Mouse (Mus musculus) liver, embryonic 13.5 days (tissue): ENCODE measurements at regions not wholly inside any gene's neighbourhood (a gene's known extent, or its start where the extent isn't known, plus 50 kb on each side); places are given as distances from the start of the nearest gene placed in this dataset.

Source experiments
- ATAC-seq: fragments of 200-750 bp; cut with Nextera tagmentation; 2 replicates; pipeline ENCODE4 v1.8.0; 2017; ENCODE audit warnings: low read depth, mild to moderate bottlenecking, moderate number of reproducible peaks, moderate library complexity
- DNase-seq: peaks from one replicate; pipeline ENCODE4 v3.0.0; 2022
- H3K27ac ChIP-seq: fragments of 300-500 bp; sonication (generic); 2 replicates; pipeline ENCODE4 v1.5.1; 2015; ENCODE audit warnings: moderate library complexity, mild to moderate bottlenecking, inconsistent platforms
- H3K27me3 ChIP-seq: fragments of 300-500 bp; sonication (generic); 2 replicates; pipeline ENCODE4 v1.6.1; 2015; ENCODE audit warnings: mild to moderate bottlenecking, inconsistent platforms
- H3K36me3 ChIP-seq: fragments of 300-500 bp; sonication (generic); 2 replicates; pipeline ENCODE4 v1.6.1; 2015; ENCODE audit warnings: mild to moderate bottlenecking, inconsistent platforms
- H3K4me1 ChIP-seq: fragments of 300-500 bp; sonication (generic); replicated peaks from 2 replicates; pipeline ENCODE4 v1.6.1; 2015; ENCODE audit warnings: inconsistent platforms
- H3K4me2 ChIP-seq: fragments of 300-500 bp; sonication (generic); 2 replicates; pipeline ENCODE4 v1.6.1; 2015; ENCODE audit warnings: inconsistent platforms, mild to moderate bottlenecking, moderate library complexity
- H3K4me3 ChIP-seq: fragments of 300-500 bp; sonication (generic); replicated peaks from 2 replicates; pipeline ENCODE4 v1.5.1; 2015; ENCODE audit warnings: mild to moderate bottlenecking, inconsistent platforms
- H3K9ac ChIP-seq: fragments of 300-500 bp; sonication (generic); 2 replicates; pipeline ENCODE4 v1.6.1; 2015; ENCODE audit warnings: mild to moderate bottlenecking, inconsistent platforms
- H3K9me3 ChIP-seq: fragments of 300-500 bp; sonication (generic); replicated peaks from 2 replicates; pipeline ENCODE4 v1.6.1; 2016; ENCODE audit warnings: inconsistent platforms
- WGBS: fragments of 180-500 bp; shearing (Covaris S2); methylation state at CpG from one replicate; pipeline ENCODE4 v1.1.7; 2015; ENCODE audit not compliant: insufficient replicate concordance; 5-methylcytosine and 5-hydroxymethylcytosine counted together

DNA sequence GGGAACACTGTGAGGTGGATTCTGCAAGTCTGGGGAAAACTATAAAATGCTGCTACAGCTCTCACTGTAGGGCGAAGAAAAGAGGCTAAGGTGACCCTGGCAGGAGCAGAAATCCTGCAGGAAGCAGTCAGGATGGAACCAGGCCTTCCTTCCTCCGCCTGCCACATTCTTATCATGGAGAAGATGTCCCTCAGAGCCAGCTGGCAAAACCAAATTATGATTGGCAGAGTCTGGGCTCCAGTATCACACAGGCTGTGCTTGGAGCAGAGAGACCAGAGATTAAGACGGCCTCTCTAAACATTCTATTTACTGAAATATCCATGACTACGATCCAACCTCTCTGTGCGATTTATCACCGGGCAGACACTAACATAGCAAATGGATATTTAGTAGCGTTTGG is 92.2 kb upstream of the Max start:
- WGBS, result 71% methylated on average over 7 of the region's 7 CpGs
- DNase-seq (no peak), ATAC-seq (no peak)
- H3K4me1 ChIP-seq, result peaks cover 35% of the 10 kb centered on the region
- no peak overlapping the region for H3K27ac ChIP-seq
- no peak overlapping the region for H3K4me2 ChIP-seq
- no peaks in the 10 kb centered on the region for H3K27me3 ChIP-seq
- H3K4me3 ChIP-seq, result no peak overlapping the region
- no peak overlapping the region for H3K9ac ChIP-seq
- H3K36me3 ChIP-seq, result no peaks in the 10 kb centered on the region
- H3K9me3 ChIP-seq, result no peaks in the 10 kb centered on the region

DNA sequence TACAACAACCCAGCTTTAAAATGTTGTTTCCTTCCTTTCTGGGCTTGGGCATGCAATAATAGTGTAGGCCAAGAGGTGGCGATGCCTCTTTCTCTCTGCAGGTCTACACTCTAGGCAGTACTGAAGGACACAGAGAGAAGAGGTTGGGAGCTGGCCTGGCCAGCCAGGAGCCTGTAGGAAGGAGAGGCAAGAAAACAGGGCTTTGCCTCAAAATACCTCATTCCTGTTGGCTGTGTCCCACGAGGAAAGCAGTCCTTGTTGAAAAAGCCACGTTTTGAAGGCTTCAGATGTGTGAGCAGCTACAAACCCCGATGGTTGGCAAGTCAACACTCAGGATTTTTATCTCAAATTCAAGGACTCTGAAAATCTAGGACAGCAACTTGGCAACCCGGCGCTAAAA is 90.9 kb upstream of the Max start:
- DNase-seq (peak; percentile 23), ATAC-seq (peak; percentile 65; the same call in 1 of the 2 replicates)
- Histone ChIP-seq H3K4me3 (no peak overlapping the region), H3K27ac (no peak overlapping the region), H3K9me3 (no peaks in the 10 kb centered on the region), H3K4me2 (no peak overlapping the region), H3K27me3 (no peaks in the 10 kb centered on the region), H3K4me1 (peaks cover 21% of the 10 kb centered on the region), H3K9ac (no peak overlapping the region), H3K36me3 (no peaks in the 10 kb centered on the region)
- WGBS, result 44% methylated on average over 6 of the region's 6 CpGs

- no peaks in the 10 kb centered on the region for H3K27me3 ChIP-seq
- no peak for DNase-seq
- H3K27ac ChIP-seq, result no peak overlapping the region
- no peak overlapping the region for H3K4me3 ChIP-seq
- ATAC-seq, result no peak
- no peak overlapping the region for H3K9ac ChIP-seq
- H3K36me3 ChIP-seq, result no peaks in the 10 kb centered on the region
- 0 out of 2 replicates have a peak, but pooled peaks cover 4% of the 10 kb centered on the region for H3K4me1 ChIP-seq
- WGBS, result 69% methylated on average over 11 of the region's 11 CpGs
- H3K4me2 ChIP-seq, result no peak overlapping the region
- H3K9me3 ChIP-seq, result no peaks in the 10 kb centered on the region
Observed at GRCm38 (mm10) chr12:77048380-77048779, 86.4 kb upstream of the Max start.

DNA sequence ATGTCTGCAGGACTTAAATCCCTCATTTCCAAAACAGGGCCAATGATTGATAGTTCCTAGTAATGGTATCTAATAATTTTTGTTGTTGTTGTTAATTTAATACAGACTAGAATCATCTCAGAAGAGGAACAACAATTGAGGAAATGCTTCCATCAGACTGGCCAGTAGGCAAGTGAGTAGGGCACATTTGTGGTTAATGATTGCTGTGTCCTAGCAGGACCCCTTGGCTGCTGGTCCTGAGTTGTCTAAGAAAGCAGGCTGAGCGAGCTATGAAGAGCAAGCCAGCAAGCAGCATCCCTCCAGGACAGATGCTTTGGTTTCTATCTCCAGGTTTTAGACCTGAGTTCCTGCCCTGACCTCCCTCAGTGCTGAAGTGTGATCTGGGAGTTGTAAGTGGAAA is 85.3 kb upstream of the Max start:
- ATAC-seq (no peak), DNase-seq (no peak)
- Histone ChIP-seq H3K27ac (no peak overlapping the region), H3K27me3 (no peaks in the 10 kb centered on the region), H3K4me3 (no peak overlapping the region), H3K4me1 (no peaks in the 10 kb centered on the region), H3K4me2 (no peak overlapping the region), H3K9ac (no peak overlapping the region), H3K36me3 (no peaks in the 10 kb centered on the region), H3K9me3 (no peaks in the 10 kb centered on the region)
- 25% methylated on average over 1 of the region's 1 CpGs for WGBS

DNA sequence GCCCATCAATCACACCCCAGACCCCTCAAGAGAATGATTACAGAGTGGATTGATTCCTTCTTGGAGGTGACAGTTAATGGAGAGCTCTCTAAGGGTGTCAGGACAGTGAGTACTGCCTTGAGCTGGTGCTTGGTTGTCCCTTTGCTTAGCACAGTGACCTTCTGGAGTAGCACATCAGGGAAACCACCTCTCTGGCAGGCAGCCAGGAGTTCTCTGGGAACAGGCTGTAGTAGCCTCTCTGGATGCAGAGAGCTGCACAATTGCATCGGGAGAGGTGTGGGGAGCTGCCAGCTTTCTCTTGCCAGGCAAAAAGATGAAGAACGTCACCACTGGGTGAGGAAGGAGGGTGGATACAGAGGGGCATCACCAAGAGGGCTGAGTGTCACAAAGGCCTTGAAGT is 84.0 kb upstream of the Max start:
- Histone ChIP-seq H3K27ac (no peak overlapping the region), H3K4me1 (no peaks in the 10 kb centered on the region), H3K4me2 (no peak overlapping the region), H3K4me3 (no peak overlapping the region), H3K9me3 (no peaks in the 10 kb centered on the region), H3K27me3 (no peaks in the 10 kb centered on the region), H3K36me3 (no peaks in the 10 kb centered on the region), H3K9ac (no peak overlapping the region)
- WGBS, result 70% methylated on average over 2 of the region's 2 CpGs
- ATAC-seq (no peak), DNase-seq (no peak)

DNA sequence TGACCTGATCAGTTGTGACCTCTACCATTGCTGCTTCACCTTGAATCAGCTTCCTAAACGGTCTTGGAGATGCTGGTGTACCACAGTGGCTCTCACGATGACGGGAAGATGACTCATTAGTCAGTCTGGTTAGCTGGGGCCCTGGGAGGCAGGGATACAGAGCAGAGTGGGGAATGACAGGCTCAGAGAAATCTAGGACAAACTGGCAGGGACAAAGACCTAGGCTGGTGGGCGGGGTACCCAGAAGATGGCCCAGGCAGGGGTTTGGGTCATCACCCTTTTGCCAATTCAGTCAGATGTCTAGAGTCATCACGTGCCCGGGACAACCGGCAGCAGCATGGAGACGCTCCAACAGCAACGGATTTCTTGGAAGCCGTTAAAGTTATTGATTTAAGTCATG is 83.4 kb upstream of the Max start:
- Histone ChIP-seq H3K27ac (no peak overlapping the region), H3K27me3 (no peaks in the 10 kb centered on the region), H3K4me1 (no peaks in the 10 kb centered on the region), H3K36me3 (no peaks in the 10 kb centered on the region), H3K9ac (no peak overlapping the region), H3K9me3 (no peaks in the 10 kb centered on the region), H3K4me2 (no peak overlapping the region), H3K4me3 (no peak overlapping the region)
- ATAC-seq (no peak), DNase-seq (no peak)
- WGBS, result 71% methylated on average over 10 of the region's 10 CpGs

DNA sequence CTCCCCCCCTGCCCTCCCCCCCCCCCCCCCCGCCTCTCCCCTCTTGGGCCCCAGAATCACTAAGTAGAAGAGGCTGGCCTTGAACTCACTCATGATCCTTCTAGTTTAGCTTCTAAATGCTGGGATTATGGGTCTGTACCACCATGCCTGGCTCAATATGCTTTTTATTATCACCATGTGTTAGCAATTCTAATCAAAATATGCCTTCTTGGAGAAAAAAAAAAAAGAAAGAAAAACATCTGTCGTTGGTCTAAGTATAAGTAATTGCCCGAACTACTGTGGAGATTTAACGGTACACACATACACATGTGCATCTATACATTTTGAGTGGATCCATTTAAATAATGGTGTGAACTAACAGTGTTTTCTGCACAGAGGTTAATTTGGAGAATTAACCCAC is 80.4 kb upstream of the Max start:
- Histone ChIP-seq H3K4me2 (no peak overlapping the region), H3K9ac (no peak overlapping the region), H3K36me3 (no peaks in the 10 kb centered on the region), H3K27ac (no peak overlapping the region), H3K27me3 (no peaks in the 10 kb centered on the region), H3K9me3 (no peaks in the 10 kb centered on the region), H3K4me3 (no peak overlapping the region), H3K4me1 (no peaks in the 10 kb centered on the region)
- ATAC-seq (no peak), DNase-seq (no peak)
- 78% methylated on average over 3 of the region's 4 CpGs for WGBS

GRCm38 (mm10) chr12:77041141-77041540 is 79.1 kb upstream of the Max start:
- no peak for DNase-seq
- no peak overlapping the region for H3K27ac ChIP-seq
- 62% methylated on average over 5 of the region's 5 CpGs for WGBS
- no peak overlapping the region for H3K4me2 ChIP-seq
- H3K27me3 ChIP-seq, result no peaks in the 10 kb centered on the region
- no peak for ATAC-seq
- no peaks in the 10 kb centered on the region for H3K9me3 ChIP-seq
- H3K9ac ChIP-seq, result no peak overlapping the region
- no peak overlapping the region for H3K4me3 ChIP-seq
- H3K4me1 ChIP-seq, result no peaks in the 10 kb centered on the region
- H3K36me3 ChIP-seq, result no peaks in the 10 kb centered on the region

DNA sequence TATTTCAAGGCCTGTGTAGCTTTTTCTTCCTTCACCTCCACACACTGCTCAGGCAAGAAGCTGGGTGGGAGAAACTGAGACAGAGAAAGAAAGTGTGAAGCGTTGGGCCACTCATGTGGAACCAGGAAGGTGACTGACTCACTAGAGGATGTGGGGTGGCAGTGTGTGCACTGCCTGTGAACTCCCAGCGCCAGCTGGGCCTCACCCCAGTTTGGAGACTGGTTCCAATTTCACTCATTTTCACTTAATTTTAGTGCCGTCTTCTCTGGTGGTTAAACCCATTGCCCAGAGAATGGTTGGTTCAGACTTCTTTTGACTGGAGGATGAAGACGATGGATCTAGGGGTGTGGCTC is 77.9 kb upstream of the Max start:
- no peak for ATAC-seq
- Histone ChIP-seq H3K4me1 (no peaks in the 10 kb centered on the region), H3K27ac (no peak overlapping the region), H3K9me3 (no peaks in the 10 kb centered on the region), H3K4me2 (no peak overlapping the region), H3K36me3 (no peaks in the 10 kb centered on the region), H3K4me3 (no peak overlapping the region), H3K9ac (no peak overlapping the region), H3K27me3 (no peaks in the 10 kb centered on the region)
- no peak for DNase-seq
- 76% methylated on average over 4 of the region's 4 CpGs for WGBS

- Histone ChIP-seq H3K27me3 (no peaks in the 10 kb centered on the region), H3K4me2 (no peak overlapping the region), H3K9ac (no peak overlapping the region), H3K9me3 (no peaks in the 10 kb centered on the region), H3K4me3 (no peak overlapping the region), H3K36me3 (no peaks in the 10 kb centered on the region), H3K27ac (no peak overlapping the region), H3K4me1 (no peaks in the 10 kb centered on the region)
- no peak for DNase-seq
- 77% methylated on average over 17 of the region's 17 CpGs for WGBS
- ATAC-seq, result no peak
Observed at GRCm38 (mm10) chr12:77039295-77039952, 77.4 kb upstream of the Max start.

GRCm38 (mm10) chr12:77035676-77036075 is 73.7 kb upstream of the Max start:
- H3K36me3 ChIP-seq, result no peaks in the 10 kb centered on the region
- no peak overlapping the region for H3K27ac ChIP-seq
- DNase-seq (no peak), ATAC-seq (no peak)
- H3K27me3 ChIP-seq, result no peaks in the 10 kb centered on the region
- no peak overlapping the region for H3K4me2 ChIP-seq
- WGBS, result 42% methylated on average over 2 of the region's 2 CpGs
- H3K4me3 ChIP-seq, result no peak overlapping the region
- H3K9me3 ChIP-seq, result no peaks in the 10 kb centered on the region
- H3K4me1 ChIP-seq, result no peaks in the 10 kb centered on the region
- H3K9ac ChIP-seq, result no peak overlapping the region

GRCm38 (mm10) chr12:77031448-77031847 is 69.4 kb upstream of the Max start:
- WGBS, result 57% methylated on average over 1 of the region's 1 CpGs
- Histone ChIP-seq H3K9me3 (no peaks in the 10 kb centered on the region), H3K4me3 (no peak overlapping the region), H3K4me1 (no peaks in the 10 kb centered on the region), H3K9ac (no peak overlapping the region), H3K4me2 (no peak overlapping the region), H3K27ac (no peak overlapping the region), H3K36me3 (no peaks in the 10 kb centered on the region), H3K27me3 (no peaks in the 10 kb centered on the region)
- DNase-seq, result no peak
- ATAC-seq, result no peak
